Mouse (Mus musculus) cerebellum, adult 2 months (tissue): ENCODE data around the gene Rbm8a. TPM values are rescaled to one million over a fixed set of nuclear protein-coding genes. Genes with fewer than 3 reads are reported as not detected.

Experiments used
- DNase-seq, 2 experiments: peaks; one replicate each; pipeline ENCODE4 v3.0.0; 2021
- H3K27ac ChIP-seq: fragments of 200-500 bp; 2 replicates; pipeline ENCODE4 v1.5.1; 2012; ENCODE audit warnings: low read length, control low read depth, inconsistent platforms; ENCODE audit not compliant: insufficient read depth
- H3K27me3 ChIP-seq: fragments of 200-500 bp; 2 replicates; pipeline ENCODE4 v1.6.1; 2012; ENCODE audit warnings: inconsistent platforms, mild to moderate bottlenecking, low read length, moderate library complexity; ENCODE audit not compliant: control insufficient read depth, insufficient read depth
- H3K4me1 ChIP-seq: fragments of 200-500 bp; 2 replicates; pipeline ENCODE4 v1.6.1; 2011; ENCODE audit warnings: low read length; ENCODE audit not compliant: control insufficient read depth, insufficient read depth
- H3K4me3 ChIP-seq: fragments of 200-500 bp; replicated peaks from 2 replicates; pipeline ENCODE3; 2011; ENCODE audit warnings: mild to moderate bottlenecking, low read depth, low read length, control low read depth; ENCODE audit not compliant: insufficient read depth
- CTCF ChIP-seq: fragments of 200-500 bp; IDR thresholded peaks from 2 replicates; pipeline ENCODE4 v1.5.1; 2011; ENCODE audit warnings: low read depth, mild to moderate bottlenecking, control low read depth, low read length, moderate library complexity, borderline replicate concordance; ENCODE audit not compliant: insufficient read depth
- POLR2A ChIP-seq: fragments of 200-500 bp; IDR thresholded peaks from 2 replicates; pipeline ENCODE4 v1.6.1; 2011; ENCODE audit warnings: low read length, control low read depth, borderline replicate concordance; ENCODE audit not compliant: insufficient read depth
- WGBS: fragments of 180-500 bp; shearing (Covaris S2); methylation state at CpG from one replicate; pipeline ENCODE4 v1.1.7; 2018; 5-methylcytosine and 5-hydroxymethylcytosine counted together
- polyA plus RNA-seq: library from polyadenylated mRNA; depleted of rRNA; stranded (reverse); fragments of >200 nt; gene quantifications from 2 replicates; pipeline ENCODE4 v1.2.3, GENCODE M21; 2012

Gene Rbm8a
- polyA plus RNA-seq, 1 experiment = 45.4 TPM

DNA sequence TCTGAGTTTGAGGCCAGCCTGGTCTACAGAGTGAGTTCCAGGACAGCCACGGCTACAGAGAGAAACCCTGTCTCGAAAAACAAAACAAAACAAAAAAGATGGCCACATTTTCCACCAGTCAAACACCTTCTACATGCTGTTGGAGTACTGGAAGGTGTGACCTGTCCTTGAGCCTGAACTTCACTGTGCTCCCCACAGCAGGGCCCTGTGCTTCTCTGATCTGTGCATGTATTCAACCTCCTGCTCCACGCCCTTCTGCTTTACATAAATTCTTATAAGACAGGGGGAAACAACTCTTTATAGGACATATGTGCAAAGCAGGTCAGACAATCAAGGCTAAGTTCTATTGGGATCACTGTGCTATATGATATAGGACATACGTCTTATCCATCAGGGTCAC, 6.5 kb upstream of the Rbm8a start:
- no peak for DNase-seq
- H3K4me3 ChIP-seq = no peak overlapping the region
- WGBS = 88% methylated on average over 4 of the region's 4 CpGs
- no peaks in the 10 kb centered on the region for H3K4me1 ChIP-seq
- H3K27ac ChIP-seq = no peak overlapping the region
- H3K27me3 ChIP-seq = no peaks in the 10 kb centered on the region
- TF ChIP-seq POLR2A (no peak), CTCF (no peak)

DNA sequence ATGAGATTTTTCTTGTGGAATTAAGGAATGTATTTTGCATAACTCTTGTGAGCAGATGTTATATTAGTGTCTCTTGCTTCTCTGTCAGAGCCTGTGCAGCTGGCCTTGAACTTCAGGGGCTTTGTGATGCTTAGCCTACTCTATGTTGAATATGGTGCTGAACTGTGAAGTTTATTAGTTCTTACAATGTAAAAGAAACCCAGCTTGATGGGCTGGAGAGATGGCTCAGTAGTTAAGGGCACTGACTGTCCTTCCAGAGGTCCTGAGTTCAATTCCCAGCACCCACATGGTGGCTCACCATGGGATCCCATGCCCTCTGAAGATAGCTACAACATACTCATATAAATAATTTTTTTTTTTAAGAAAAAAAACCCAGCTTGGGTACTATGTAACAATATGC, 2.3 kb downstream of the Rbm8a start:
- Histone ChIP-seq H3K27me3 (no peaks in the 10 kb centered on the region), H3K4me3 (no peak overlapping the region), H3K4me1 (peaks cover 7% of the 10 kb centered on the region), H3K27ac (no peak overlapping the region)
- TF ChIP-seq CTCF (no peak), POLR2A (no peak)
- no peak for DNase-seq

DNA sequence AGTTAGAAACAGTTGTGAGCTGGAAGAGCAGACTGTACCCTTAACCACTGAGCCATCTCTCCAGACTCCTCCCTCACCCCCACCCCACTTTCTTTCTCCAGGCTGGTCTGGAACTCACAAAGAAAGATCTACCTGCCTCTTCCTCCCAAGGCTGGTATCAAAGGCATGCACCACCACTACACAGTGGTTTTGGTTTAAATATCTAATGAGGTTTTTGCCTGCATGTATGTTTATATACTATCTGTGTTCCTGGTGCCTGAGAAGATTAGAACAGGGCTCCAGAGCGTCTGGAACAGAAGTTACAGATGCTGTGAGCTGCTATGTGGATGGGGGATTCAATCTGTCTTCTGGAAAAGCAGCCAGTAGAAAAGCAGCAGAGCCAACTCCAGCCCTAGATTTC, 4.3 kb downstream of the Rbm8a start:
- DNase-seq = no peak
- H3K4me3 ChIP-seq = no peak overlapping the region
- no peak overlapping the region for H3K27ac ChIP-seq
- no peaks in the 10 kb centered on the region for H3K27me3 ChIP-seq
- TF ChIP-seq CTCF (no peak), POLR2A (no peak)
- peaks cover 7% of the 10 kb centered on the region for H3K4me1 ChIP-seq
- 79% methylated on average over 1 of the region's 1 CpGs for WGBS

DNA sequence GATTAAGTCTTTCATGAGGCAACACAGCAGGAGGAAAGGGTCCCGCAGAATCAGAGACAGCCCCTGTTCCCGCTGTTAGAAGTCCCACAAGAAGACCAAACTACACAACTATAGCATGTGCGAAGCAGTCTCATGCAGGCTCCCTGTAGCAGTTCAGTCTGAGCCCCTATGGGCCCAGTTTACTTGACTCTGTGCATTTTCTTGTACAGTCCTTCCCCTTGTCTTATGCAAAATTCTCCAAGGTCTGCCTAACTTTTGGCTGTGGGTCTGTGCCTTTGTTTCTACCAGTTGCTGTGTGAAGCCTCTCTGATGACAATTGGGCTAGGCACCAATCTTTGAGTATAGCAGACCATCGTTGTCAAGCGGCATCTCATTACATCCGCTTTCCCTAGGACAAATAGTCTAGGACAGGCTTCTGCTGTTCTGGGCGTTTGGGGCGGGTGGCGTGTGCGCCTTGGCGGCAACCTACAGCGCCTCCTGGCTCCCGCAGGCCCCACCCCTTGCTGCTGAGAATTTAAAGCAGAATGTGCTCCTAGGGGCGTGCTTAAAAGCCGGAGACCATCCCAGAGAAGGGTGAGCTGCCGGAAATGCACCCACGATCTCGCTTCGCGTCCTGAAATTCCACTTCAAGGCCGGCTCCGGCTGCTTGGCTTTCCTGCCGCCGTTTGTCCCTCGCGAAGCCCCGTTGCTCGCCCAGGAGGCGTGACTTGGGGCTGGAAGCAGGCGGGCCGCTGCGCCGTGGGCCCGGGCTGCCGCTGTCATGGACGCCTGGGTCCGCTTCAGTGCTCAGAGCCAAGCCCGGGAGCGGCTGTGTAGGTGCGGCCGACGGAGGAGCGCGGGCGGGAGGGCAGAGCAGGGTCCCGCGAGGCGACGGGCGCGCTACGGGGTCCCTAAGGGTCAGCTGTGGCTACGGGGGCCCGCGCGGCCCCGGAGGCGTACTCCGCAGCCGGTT, 5.5 kb downstream of the Rbm8a start, which contains the start of the genes Pex11b and Gm42957:
TSS of gene Pex11b (plus strand) at position 449 of the 952 bp plus-strand sequence.
TSS of gene Gm42957 (plus strand) at position 547 of the 952 bp plus-strand sequence.
- TF ChIP-seq CTCF (no peak), POLR2A (peak; percentile 68; the same call in 1 of the 2 replicates)
- Histone ChIP-seq H3K4me1 (peaks cover 7% of the 10 kb centered on the region), H3K4me3 (peak within 1 kb of the TSS; percentile 87), H3K27ac (peak within 1 kb of the TSS; percentile 30), H3K27me3 (no peaks in the 10 kb centered on the region)
- WGBS = 2% methylated on average over 60 of the region's 60 CpGs
- peak; percentile 88 to 91 for DNase-seq

DNA sequence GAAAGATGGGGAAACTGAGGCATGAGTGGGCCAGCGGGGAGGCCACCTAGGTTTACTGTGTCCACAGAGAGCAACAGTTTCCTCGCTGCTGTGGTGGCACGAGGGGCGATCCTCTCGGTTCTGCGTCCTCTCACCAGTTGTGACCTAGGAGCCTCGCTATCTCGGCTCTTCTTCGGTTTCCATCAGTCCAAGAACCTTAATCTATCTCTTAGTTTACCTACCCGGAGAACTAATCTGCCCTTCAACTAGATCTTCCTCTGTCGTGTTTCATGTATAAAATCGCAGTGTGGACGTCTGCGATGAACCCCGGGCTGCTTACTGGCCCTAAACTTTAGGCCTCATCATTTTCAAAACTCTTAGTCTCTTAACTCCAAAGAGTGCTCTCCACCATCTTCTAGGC, 6.2 kb downstream of the Rbm8a start:
- no peak for DNase-seq
- Histone ChIP-seq H3K27me3 (no peaks in the 10 kb centered on the region), H3K4me1 (peaks cover 7% of the 10 kb centered on the region), H3K4me3 (peak overlapping the region; percentile 87), H3K27ac (peak overlapping the region; percentile 30)
- no peak for TF ChIP-seq CTCF
- no peak for TF ChIP-seq POLR2A
- WGBS = 5% methylated on average over 15 of the region's 15 CpGs

DNA sequence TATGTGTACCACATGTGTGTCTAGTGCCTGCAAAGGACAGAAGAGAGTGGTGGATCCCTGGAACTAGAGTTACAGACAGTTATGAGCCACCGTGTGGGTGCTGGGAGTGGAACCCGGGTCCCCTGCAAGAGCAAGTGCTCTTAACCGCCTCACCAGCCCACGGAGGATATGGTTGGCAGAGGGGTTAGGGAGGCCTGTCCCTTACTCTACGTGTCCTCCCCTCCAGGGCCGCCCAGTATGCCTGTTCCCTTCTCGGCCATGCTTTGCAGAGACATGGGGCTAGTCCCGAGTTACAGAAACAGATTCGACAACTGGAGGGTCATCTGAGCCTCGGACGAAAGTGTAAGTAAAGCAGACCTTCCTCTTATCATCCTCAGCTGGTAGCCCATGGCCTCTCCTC, 6.7 kb downstream of the Rbm8a start:
- DNase-seq = no peak
- Histone ChIP-seq H3K27ac (no peak overlapping the region), H3K4me3 (peak overlapping the region; percentile 29), H3K4me1 (peaks cover 7% of the 10 kb centered on the region), H3K27me3 (no peaks in the 10 kb centered on the region)
- TF ChIP-seq POLR2A (no peak), CTCF (no peak)
- 55% methylated on average over 11 of the region's 11 CpGs for WGBS

DNA sequence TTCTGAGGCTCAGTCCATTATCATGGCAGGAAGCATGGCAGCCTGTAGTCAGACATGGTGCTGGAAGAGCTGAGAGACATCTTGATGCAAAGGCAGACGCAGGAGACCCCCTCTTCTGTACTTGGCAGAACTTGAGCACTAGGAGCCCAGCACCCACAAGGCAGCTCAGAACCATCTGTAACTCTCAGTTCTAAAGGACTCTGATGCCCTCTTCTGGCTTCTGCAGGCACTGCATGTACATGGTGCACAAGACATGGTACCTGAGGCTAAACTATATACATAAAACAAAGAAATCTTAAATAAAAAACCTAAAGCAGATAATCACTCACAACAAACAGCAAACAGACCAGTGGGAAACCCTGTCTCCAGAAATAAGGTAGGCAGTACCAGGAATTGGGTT, 9.5 kb downstream of the Rbm8a start:
- 56% methylated on average over 1 of the region's 1 CpGs for WGBS

More for the DNA sequence above, 9.5 kb downstream of the Rbm8a start:
- DNase-seq = peak; percentile 53 to 73
- no peak for TF ChIP-seq POLR2A
- TF ChIP-seq CTCF = peak; percentile 72
- no peak overlapping the region for H3K4me3 ChIP-seq
- H3K27ac ChIP-seq = no peak overlapping the region
- no peaks in the 10 kb centered on the region for H3K27me3 ChIP-seq
- H3K4me1 ChIP-seq = peaks cover 7% of the 10 kb centered on the region
